Mouse (Mus musculus): ENCODE data around the gene Lysmd4. TPM values are rescaled to one million over a fixed set of nuclear protein-coding genes. Genes with fewer than 3 reads are reported as not detected.

The Lysmd4 gene
- polyA plus RNA-seq (2012; rRNA removed) = 9.6 and 12.5 TPM in 2 replicates

DNA sequence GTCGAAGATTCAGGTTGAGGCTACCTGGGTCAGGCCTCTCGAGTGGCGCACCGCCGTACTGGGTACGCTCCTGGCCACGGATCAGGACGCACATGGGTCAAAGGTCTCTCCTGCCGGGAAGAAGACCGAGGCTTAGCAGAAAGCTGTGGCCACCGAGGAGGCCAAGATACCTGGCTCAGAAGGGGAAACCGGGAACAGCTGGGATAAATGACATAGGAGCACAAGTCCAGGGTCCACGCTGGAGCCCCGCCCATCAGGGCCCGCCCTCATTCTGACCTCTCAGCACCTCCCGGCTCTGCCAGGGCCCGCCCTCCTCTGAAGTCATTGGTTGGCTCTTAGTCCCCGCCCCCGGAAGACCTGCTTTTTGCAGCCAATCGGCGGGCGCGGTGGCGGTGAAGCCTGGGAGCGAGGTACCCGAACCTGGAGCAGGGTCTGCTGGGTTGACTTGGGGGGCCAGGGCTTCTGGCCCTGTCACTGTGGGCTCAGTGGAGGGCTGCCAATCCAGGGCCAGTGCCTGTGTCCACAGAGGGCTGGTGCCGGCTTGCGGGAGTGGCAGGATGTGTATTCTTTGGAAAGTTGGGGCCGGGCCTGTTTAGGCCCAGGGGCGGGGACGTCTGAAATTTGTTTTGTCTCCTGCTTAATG lies at the start of gene Lysmd4:
TSS of gene Lysmd4 (plus strand) at position 325 of the 643 bp plus-strand sequence.

Other genes starting within 250 kb of the Lysmd4 start
- gene Mef2a, start 150.3 kb downstream of the Lysmd4 start, polyA plus RNA-seq (2012; rRNA removed) = 34.7 and 39.6 TPM in 2 replicates

Data from ovary, adult 2 months (tissue).